Mouse (Mus musculus): ENCODE results near the gene Col11a2. TPM values are rescaled to one million over a fixed set of nuclear protein-coding genes. Genes with fewer than 3 reads are reported as not detected.
A peak's percentile ranks its signal among the peaks of the same experiment; 100 is the strongest.

Col11a2 gene
- total RNA-seq, 1 experiment from 2014 or later = 4.1 TPM

- ATAC-seq (replicated peaks; ENCODE audit: low read depth, poor library complexity, severe bottlenecking) = no peak
These were observed 14.1 kb upstream of the Col11a2 start for GRCm38 (mm10) chr17:34024861-34025755.

- ATAC-seq (replicated peaks; ENCODE audit: low read depth, poor library complexity, severe bottlenecking) = no peak
These were observed 13.5 kb upstream of the Col11a2 start for GRCm38 (mm10) chr17:34025756-34026151.

- ATAC-seq (replicated peaks; ENCODE audit: low read depth, poor library complexity, severe bottlenecking) = no peak
These were observed 13.0 kb upstream of the Col11a2 start for GRCm38 (mm10) chr17:34026221-34026620.

- peak; percentile 17 for ATAC-seq (replicated peaks; ENCODE audit: low read depth, poor library complexity, severe bottlenecking)
These were observed 12.2 kb upstream of the Col11a2 start for GRCm38 (mm10) chr17:34026917-34027655.

GRCm38 (mm10) chr17:34027656-34028223 is 11.5 kb upstream of the Col11a2 start, which contains the start of gene H2-Ke6:
Gene H2-Ke6 (minus strand): TSS chr17:34028060.
- ATAC-seq (replicated peaks; ENCODE audit: low read depth, poor library complexity, severe bottlenecking) = peak; percentile 62

GRCm38 (mm10) chr17:34028501-34029149 is 10.6 kb upstream of the Col11a2 start:
- ATAC-seq (replicated peaks; ENCODE audit: low read depth, poor library complexity, severe bottlenecking) = no peak

GRCm38 (mm10) chr17:34029150-34029889 is 9.9 kb upstream of the Col11a2 start:
- ATAC-seq (replicated peaks; ENCODE audit: low read depth, poor library complexity, severe bottlenecking) = no peak

- ATAC-seq (replicated peaks; ENCODE audit: low read depth, poor library complexity, severe bottlenecking) = no peak
These were observed 9.2 kb upstream of the Col11a2 start for GRCm38 (mm10) chr17:34029890-34030595.

GRCm38 (mm10) chr17:34030861-34031326 is 8.3 kb upstream of the Col11a2 start:
- ATAC-seq (replicated peaks; ENCODE audit: low read depth, poor library complexity, severe bottlenecking) = no peak

GRCm38 (mm10) chr17:34031465-34032173 is 7.6 kb upstream of the Col11a2 start, which contains the start of the genes Slc39a7 and Rxrb:
Gene Slc39a7 (minus strand): TSS chr17:34031682.
Gene Rxrb (plus strand): TSS chr17:34031812.
- peak; percentile 54 for ATAC-seq (replicated peaks; ENCODE audit: low read depth, poor library complexity, severe bottlenecking)

GRCm38 (mm10) chr17:34032174-34032632 is 7.0 kb upstream of the Col11a2 start:
- no peak for ATAC-seq (replicated peaks; ENCODE audit: low read depth, poor library complexity, severe bottlenecking)

- ATAC-seq (replicated peaks; ENCODE audit: low read depth, poor library complexity, severe bottlenecking) = no peak
These were observed 6.4 kb upstream of the Col11a2 start for GRCm38 (mm10) chr17:34032806-34033205.

- no peak for ATAC-seq (replicated peaks; ENCODE audit: low read depth, poor library complexity, severe bottlenecking)
These were observed 5.8 kb upstream of the Col11a2 start for GRCm38 (mm10) chr17:34033441-34033840.

- ATAC-seq (replicated peaks; ENCODE audit: low read depth, poor library complexity, severe bottlenecking) = peak; percentile 40
These were observed 5.2 kb upstream of the Col11a2 start for GRCm38 (mm10) chr17:34034064-34034463.

GRCm38 (mm10) chr17:34035517-34035916 is 3.7 kb upstream of the Col11a2 start:
- no peak for ATAC-seq (replicated peaks; ENCODE audit: low read depth, poor library complexity, severe bottlenecking)

- ATAC-seq (replicated peaks; ENCODE audit: low read depth, poor library complexity, severe bottlenecking) = no peak
These were observed 2.6 kb upstream of the Col11a2 start for GRCm38 (mm10) chr17:34036647-34037046.

- ATAC-seq (replicated peaks; ENCODE audit: low read depth, poor library complexity, severe bottlenecking) = no peak
These were observed 2.0 kb upstream of the Col11a2 start for GRCm38 (mm10) chr17:34037241-34037640.

GRCm38 (mm10) chr17:34038440-34038839 is 797 bp upstream of the Col11a2 start:
- no peak for ATAC-seq (replicated peaks; ENCODE audit: low read depth, poor library complexity, severe bottlenecking)

All from common myeloid progenitor, adult 5-6 weeks (primary cell).